In genomic region chr11:6881614-6882013, GRCm38 (mm10) we compare ENCODE assay signal across 10 mouse cellular contexts. TPM values are rescaled to one million over a fixed set of nuclear protein-coding genes. Genes with fewer than 3 reads are reported as not detected.
A peak's percentile ranks its signal among the peaks of the same experiment; 100 is the strongest.
DNase-seq lines count a peak whose midpoint lies in the region; ATAC-seq and TF ChIP-seq lines count a peak whose summit lies in the region.
"Had no signal": no experiment of that assay in that cellular context is flagged by ENCODE, and none has a peak within 500 bp of the region (broad histone marks: within the 10 kb centered on the region; RNA-seq: fewer than 3 reads in every experiment).

No protein-coding gene starts in this region.

- H3K27ac ChIP-seq in heart, adult 2 months = no peak overlapping the region
- no peak overlapping the region for H3K27ac ChIP-seq in CH12.LX (ENCODE audit: insufficient read depth, low read depth)
- H3K27ac ChIP-seq in hindbrain, embryonic 12.5 days = no peak overlapping the region
- H3K27ac ChIP-seq in forebrain, embryonic 10.5 days = no peak overlapping the region
- H3K27ac ChIP-seq: heart, embryonic 15.5 days had no signal

- no peaks in the 10 kb centered on the region for H3K36me3 ChIP-seq in heart, adult 2 months (ENCODE audit: control insufficient read depth, insufficient read depth, low read length)
- no peaks in the 10 kb centered on the region for H3K36me3 ChIP-seq in CH12.LX (replicated peaks in 1 of 2; ENCODE audit: control insufficient read depth in 1 of 2, insufficient read depth in 1 of 2, low read length in 1 of 2)
- no peaks in the 10 kb centered on the region for H3K36me3 ChIP-seq in hindbrain, embryonic 12.5 days
- H3K36me3 ChIP-seq in forebrain, embryonic 10.5 days (replicated peaks) = no peaks in the 10 kb centered on the region
- H3K36me3 ChIP-seq: heart, embryonic 15.5 days had no signal

- DNase-seq in heart, adult 2 months = no peak
- no peak for DNase-seq in heart, adult 9 months (ENCODE audit: low spot score in 2 of 2)
- DNase-seq in CH12.LX (ENCODE audit: extremely low read depth) = peak; percentile 70
- peak; percentile 10 for DNase-seq in c-Kit-positive CD71-positive TER-119-positive erythroid progenitor cells, embryonic 14.5 days (ENCODE audit: low spot score)
- DNase-seq in lung, postnatal 14 days = peak; percentile 19
- DNase-seq in ovary, postnatal 36 days (ENCODE audit: low spot score) = no peak
- DNase-seq in forebrain, embryonic 10.5 days (ENCODE audit: extremely low spot score, low spot score) = no peak

- intact Hi-C loops in heart, adult 2 months (cut with DNase I) = no loop called here

- dilution Hi-C loops in CH12.LX (cut with MboI; ENCODE audit: extremely low pct_ligation_motif_present, extremely low pct_unique_long_range_greater_than_20kb, low sequenced_read_pairs) = no loop called here

- H3K9me3 ChIP-seq in CH12.LX (replicated peaks; ENCODE audit: low read length) = peaks cover 7% of the 10 kb centered on the region
- H3K9me3 ChIP-seq in hindbrain, embryonic 12.5 days (replicated peaks) = no peaks in the 10 kb centered on the region
- H3K9me3 ChIP-seq in forebrain, embryonic 10.5 days = 0 out of 2 replicates have a peak, but pooled peaks cover 4% of the 10 kb centered on the region
- H3K9me3 ChIP-seq: heart, embryonic 15.5 days had no signal

- no peaks in the 10 kb centered on the region for H3K27me3 ChIP-seq in heart, adult 2 months (ENCODE audit: control insufficient read depth, insufficient read depth, low read length)
- peaks cover 66% of the 10 kb centered on the region for H3K27me3 ChIP-seq in CH12.LX (replicated peaks)
- H3K27me3 ChIP-seq in hindbrain, embryonic 12.5 days = no peaks in the 10 kb centered on the region
- no peaks in the 10 kb centered on the region for H3K27me3 ChIP-seq in forebrain, embryonic 10.5 days (ENCODE audit: poor library complexity, severe bottlenecking)
- H3K27me3 ChIP-seq: heart, embryonic 15.5 days had no signal

- ATAC-seq in hindbrain, embryonic 12.5 days (ENCODE audit: low FRiP score) = no peak

- no peak for TF ChIP-seq EP300 in heart, adult 2 months (IDR thresholded peaks at IDR 0.05; ENCODE audit: insufficient read depth, low read depth, low read length)
- TF ChIP-seq EP300 in CH12.LX (IDR thresholded peaks at IDR 0.05; ENCODE audit: low read length) = no peak

- in situ Hi-C loops in CH12.LX (cut with MboI; ENCODE audit: low pct_ligation_motif_present, low pct_unique_long_range_greater_than_20kb, low sequenced_read_pairs) = no loop called here

- no peak for TF ChIP-seq POLR2A in heart, adult 2 months (IDR thresholded peaks at IDR 0.05; ENCODE audit: insufficient read depth, low read depth, low read length)
- no peak for TF ChIP-seq POLR2A in CH12.LX (IDR thresholded peaks at IDR 0.05; ENCODE audit: low read depth, low read length)

- TF ChIP-seq RAD21 in CH12.LX (IDR thresholded peaks at IDR 0.05; ENCODE audit: low read depth, low read length) = peak; percentile 46

- H3K9ac ChIP-seq in heart, adult 2 months (ENCODE audit: low read depth, low read length) = no peak overlapping the region
- no peak overlapping the region for H3K9ac ChIP-seq in CH12.LX (ENCODE audit: insufficient read depth, low read depth)
- H3K9ac ChIP-seq in hindbrain, embryonic 12.5 days = no peak overlapping the region
- H3K9ac ChIP-seq: heart, embryonic 15.5 days had no signal

- H3K4me1 ChIP-seq in heart, adult 2 months (ENCODE audit: control insufficient read depth, insufficient read depth, low read length) = no peaks in the 10 kb centered on the region
- H3K4me1 ChIP-seq in CH12.LX (ENCODE audit: control insufficient read depth in 1 of 2, insufficient read depth in 2 of 2) = peaks cover 0 to 4% of the 10 kb centered on the region in 2 experiments; a peak in 1 of 4 replicates
- no peaks in the 10 kb centered on the region for H3K4me1 ChIP-seq in hindbrain, embryonic 12.5 days
- H3K4me1 ChIP-seq in forebrain, embryonic 10.5 days = no peaks in the 10 kb centered on the region

- WGBS in heart, adult 2 months = 50% methylated on average over 5 of the region's 5 CpGs
- 40% methylated on average over 5 of the region's 5 CpGs for WGBS in hindbrain, embryonic 12.5 days
- WGBS in forebrain, embryonic 10.5 days = 60% methylated on average over 5 of the region's 5 CpGs

- H3K79me2 ChIP-seq in heart, adult 2 months (replicated peaks; ENCODE audit: control insufficient read depth, insufficient read depth, low read length) = no peaks in the 10 kb centered on the region
- no peaks in the 10 kb centered on the region for H3K79me2 ChIP-seq in CH12.LX (replicated peaks; ENCODE audit: control insufficient read depth, extremely low read depth, insufficient read depth, poor library complexity, severe bottlenecking)

- TF ChIP-seq CTCF in heart, adult 2 months (IDR thresholded peaks at IDR 0.05) = peak; percentile 50
- TF ChIP-seq CTCF in CH12.LX (conservative IDR thresholded peaks at IDR 0.05 in 1 of 2, IDR thresholded peaks at IDR 0.05 in 1 of 2; ENCODE audit: low read depth in 2 of 2, low read length in 2 of 2) = peak; percentile 29 to 76; a peak in 3 of 4 replicates

- H3K4me2 ChIP-seq in CH12.LX (ENCODE audit: insufficient read depth, low read depth, poor library complexity, severe bottlenecking) = no peak overlapping the region
- no peak overlapping the region for H3K4me2 ChIP-seq in hindbrain, embryonic 12.5 days (replicated peaks)
- H3K4me2 ChIP-seq: heart, embryonic 15.5 days had no signal

- no peak overlapping the region for H3K4me3 ChIP-seq in heart, adult 2 months
- H3K4me3 ChIP-seq in CH12.LX (replicated peaks in 1 of 3; ENCODE audit: low read depth in 2 of 3, low read length in 2 of 3, poor library complexity in 1 of 3) = no peak overlapping the region
- H3K4me3 ChIP-seq in hindbrain, embryonic 12.5 days = no peak overlapping the region
- no peak overlapping the region for H3K4me3 ChIP-seq in forebrain, embryonic 10.5 days
- H3K4me3 ChIP-seq: heart, embryonic 15.5 days had no signal

TF ChIP-seq in CH12.LX, 34 proteins besides CTCF, POLR2A, EP300 and RAD21:
- no peak for TF ChIP-seq MXI1 (IDR thresholded peaks at IDR 0.05; ENCODE audit: low read depth, low read length)
- TF ChIP-seq ZKSCAN1 (IDR thresholded peaks at IDR 0.05; ENCODE audit: borderline replicate concordance, low read depth, low read length) = no peak
- peak; percentile 61 for TF ChIP-seq SMC3 (IDR thresholded peaks at IDR 0.05; ENCODE audit: low read depth, low read length)
- no peak for TF ChIP-seq USF2 (conservative IDR thresholded peaks at IDR 0.05; ENCODE audit: low read depth, low read length)

RNA-seq across cellular contexts. Expression of gene Gm11983, which starts 44.2 kb away (rescaled TPM):
- total RNA-seq in heart, adult 2 months (2021) = not detected
- polyA plus RNA-seq in heart, adult 2 months (2012; rRNA removed) = not detected in 2 replicates
- not detected in 2 replicates for total RNA-seq in CH12.LX (2012; rRNA removed)
- total RNA-seq in CH12.LX (2014; rRNA removed) = not detected in 2 replicates
- 0.38 TPM in 1 of 2 replicates, not detected in the other for polyA plus RNA-seq in CH12.LX (2012; ENCODE audit: insufficient read length, low read depth)
- not detected in 2 replicates for polyA plus RNA-seq in hindbrain, embryonic 12.5 days (2016; fragmentation: Nextera tagmentation; extraction: Ambion mirVana)
- not detected in 2 replicates for polyA plus RNA-seq in forebrain, embryonic 10.5 days (2016; fragmentation: Nextera tagmentation; extraction: Ambion mirVana)
- polyA plus RNA-seq: heart, embryonic 15.5 days; stomach, embryonic 14.5 days had no signal

Comparison
In these comparisons a context has a peak if more than half of its experiments do, and no peak if none do; other contexts are left out.
1. DNase-seq: peak in CH12.LX (single experiment), c-Kit-positive CD71-positive TER-119-positive erythroid progenitor cells, embryonic 14.5 days (single experiment) and lung, postnatal 14 days (single experiment); none in heart, adult 2 months (0 of 2), heart, adult 9 months (0 of 2), ovary, postnatal 36 days (single experiment) and forebrain, embryonic 10.5 days (single experiment).